Mouse (Mus musculus): ENCODE results near the gene Mr1. TPM values are rescaled to one million over a fixed set of nuclear protein-coding genes. Genes with fewer than 3 reads are reported as not detected.
A peak's percentile ranks its signal among the peaks of the same experiment; 100 is the strongest.

Gene Mr1
- polyA plus RNA-seq, 1 experiment from 2014 or later: 1.1 TPM

- Histone ChIP-seq H3K4me3 (replicated peaks; ENCODE audit: low read depth, low read length) (no peak overlapping the region), H3K27me3 (ENCODE audit: control insufficient read depth, insufficient read depth, low read length) (no peaks in the 10 kb centered on the region), H3K4me2 (ENCODE audit: low read length) (no peak overlapping the region), H3K36me3 (ENCODE audit: control insufficient read depth, insufficient read depth, low read length) (no peaks in the 10 kb centered on the region), H3K9ac (replicated peaks; ENCODE audit: low read length) (no peak overlapping the region), H3K9me3 (ENCODE audit: control insufficient read depth, low read length) (no peaks in the 10 kb centered on the region), H3K4me1 (ENCODE audit: control insufficient read depth, insufficient read depth, low read length) (no peaks in the 10 kb centered on the region), H3K27ac (replicated peaks; ENCODE audit: low read depth, low read length) (no peak overlapping the region)
- 91% methylated on average over 1 of the region's 1 CpGs for WGBS
- DNase-seq (no peak), ATAC-seq (ENCODE audit: low FRiP score, low TSS enrichment) (no peak)
These were observed 26.9 kb downstream of the Mr1 start for GRCm38 (mm10) chr1:155119719-155120118.

DNA sequence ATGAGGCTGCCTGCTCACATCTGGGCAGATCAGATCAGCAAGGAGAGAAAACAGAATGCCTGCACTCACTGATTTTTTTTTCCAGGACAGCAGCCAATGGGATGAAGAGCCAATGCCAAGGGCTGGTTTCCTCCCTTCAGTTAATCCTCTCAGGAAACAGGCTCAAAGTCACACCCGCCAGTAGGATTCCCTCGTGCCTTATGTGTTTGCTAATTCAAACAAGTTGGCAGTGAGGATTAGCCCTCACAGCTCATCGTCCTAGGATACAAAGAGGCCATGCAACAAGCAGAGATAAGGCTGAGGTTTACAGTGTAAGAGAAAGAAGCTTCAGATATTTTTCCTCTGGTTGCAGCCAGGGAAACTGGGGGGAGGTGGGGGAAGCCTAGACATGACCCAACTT is 32.7 kb downstream of the Mr1 start:
- Histone ChIP-seq H3K36me3 (ENCODE audit: control insufficient read depth, insufficient read depth, low read length) (no peaks in the 10 kb centered on the region), H3K27ac (replicated peaks; ENCODE audit: low read depth, low read length) (no peak overlapping the region), H3K9me3 (ENCODE audit: control insufficient read depth, low read length) (no peaks in the 10 kb centered on the region), H3K4me3 (replicated peaks; ENCODE audit: low read depth, low read length) (no peak overlapping the region), H3K4me1 (ENCODE audit: control insufficient read depth, insufficient read depth, low read length) (peaks cover 31% of the 10 kb centered on the region), H3K4me2 (ENCODE audit: low read length) (no peak overlapping the region), H3K27me3 (ENCODE audit: control insufficient read depth, insufficient read depth, low read length) (no peaks in the 10 kb centered on the region), H3K9ac (replicated peaks; ENCODE audit: low read length) (no peak overlapping the region)
- ATAC-seq (ENCODE audit: low FRiP score, low TSS enrichment): no peak
- 10% methylated on average over 3 of the region's 3 CpGs for WGBS
- DNase-seq: peak; percentile 60

DNA sequence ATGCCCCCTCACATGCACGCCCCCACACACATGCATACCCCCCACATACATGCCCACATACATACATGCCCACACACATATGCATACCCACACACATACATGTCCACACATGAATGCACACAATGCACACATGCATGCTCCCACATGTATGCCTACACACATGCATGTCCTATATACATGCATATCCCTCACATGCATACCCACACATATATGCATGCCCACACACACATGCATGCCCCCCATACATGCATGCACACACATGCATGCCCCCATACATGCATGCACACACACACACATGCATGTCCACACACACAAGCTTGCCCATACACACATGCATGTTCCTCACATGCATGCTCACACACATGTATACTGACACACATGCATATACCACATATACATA is 33.7 kb downstream of the Mr1 start:
- WGBS: 96% methylated on average over 1 of the region's 1 CpGs
- H3K27ac ChIP-seq (replicated peaks; ENCODE audit: low read depth, low read length): no peak overlapping the region
- no peaks in the 10 kb centered on the region for H3K9me3 ChIP-seq (ENCODE audit: control insufficient read depth, low read length)
- H3K27me3 ChIP-seq (ENCODE audit: control insufficient read depth, insufficient read depth, low read length): no peaks in the 10 kb centered on the region
- H3K4me1 ChIP-seq (ENCODE audit: control insufficient read depth, insufficient read depth, low read length): peaks cover 36% of the 10 kb centered on the region
- DNase-seq (no peak), ATAC-seq (ENCODE audit: low FRiP score, low TSS enrichment) (no peak)
- no peaks in the 10 kb centered on the region for H3K36me3 ChIP-seq (ENCODE audit: control insufficient read depth, insufficient read depth, low read length)
- no peak overlapping the region for H3K4me3 ChIP-seq (replicated peaks; ENCODE audit: low read depth, low read length)
- no peak overlapping the region for H3K9ac ChIP-seq (replicated peaks; ENCODE audit: low read length)
- no peak overlapping the region for H3K4me2 ChIP-seq (ENCODE audit: low read length)

- H3K9ac ChIP-seq (replicated peaks; ENCODE audit: low read length): no peak overlapping the region
- no peaks in the 10 kb centered on the region for H3K36me3 ChIP-seq (ENCODE audit: control insufficient read depth, insufficient read depth, low read length)
- H3K27me3 ChIP-seq (ENCODE audit: control insufficient read depth, insufficient read depth, low read length): no peaks in the 10 kb centered on the region
- H3K4me3 ChIP-seq (replicated peaks; ENCODE audit: low read depth, low read length): no peak overlapping the region
- H3K27ac ChIP-seq (replicated peaks; ENCODE audit: low read depth, low read length): no peak overlapping the region
- ATAC-seq (ENCODE audit: low FRiP score, low TSS enrichment): no peak
- no peaks in the 10 kb centered on the region for H3K9me3 ChIP-seq (ENCODE audit: control insufficient read depth, low read length)
- 34% methylated on average over 4 of the region's 4 CpGs for WGBS
- H3K4me1 ChIP-seq (ENCODE audit: control insufficient read depth, insufficient read depth, low read length): peaks cover 36% of the 10 kb centered on the region
- no peak for DNase-seq
- no peak overlapping the region for H3K4me2 ChIP-seq (ENCODE audit: low read length)
These were observed 34.5 kb downstream of the Mr1 start for GRCm38 (mm10) chr1:155112118-155112517.

DNA sequence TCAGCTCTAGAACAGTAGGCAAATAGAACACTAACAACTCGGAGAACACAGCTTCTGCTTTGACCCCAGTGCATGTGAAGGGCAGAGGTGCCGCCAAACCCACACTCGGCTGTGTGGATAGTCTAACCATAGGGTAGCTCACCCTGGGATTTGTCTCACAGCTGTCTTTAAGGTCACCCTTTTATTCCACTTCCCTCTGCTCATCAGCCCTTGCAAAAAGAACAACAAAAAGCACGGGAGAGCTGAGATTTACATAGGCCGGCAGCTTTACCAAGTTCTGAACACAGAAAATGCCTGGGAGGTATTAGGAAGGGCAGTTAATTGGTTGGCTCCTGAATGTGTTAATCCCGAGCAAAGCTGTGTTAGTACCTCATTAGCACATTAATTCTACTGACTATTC is 35.1 kb downstream of the Mr1 start:
- no peaks in the 10 kb centered on the region for H3K27me3 ChIP-seq (ENCODE audit: control insufficient read depth, insufficient read depth, low read length)
- H3K9ac ChIP-seq (replicated peaks; ENCODE audit: low read length): no peak overlapping the region
- peaks cover 36% of the 10 kb centered on the region for H3K4me1 ChIP-seq (ENCODE audit: control insufficient read depth, insufficient read depth, low read length)
- no peak overlapping the region for H3K4me3 ChIP-seq (replicated peaks; ENCODE audit: low read depth, low read length)
- ATAC-seq (ENCODE audit: low FRiP score, low TSS enrichment): no peak
- H3K27ac ChIP-seq (replicated peaks; ENCODE audit: low read depth, low read length): peak overlapping the region; percentile 61; the same call in 1 of the 2 replicates
- H3K9me3 ChIP-seq (ENCODE audit: control insufficient read depth, low read length): no peaks in the 10 kb centered on the region
- H3K4me2 ChIP-seq (ENCODE audit: low read length): no peak overlapping the region
- 6% methylated on average over 6 of the region's 6 CpGs for WGBS
- no peaks in the 10 kb centered on the region for H3K36me3 ChIP-seq (ENCODE audit: control insufficient read depth, insufficient read depth, low read length)
- peak; percentile 63 for DNase-seq

GRCm38 (mm10) chr1:155109387-155110350 is 36.9 kb downstream of the Mr1 start:
- Histone ChIP-seq H3K27ac (replicated peaks; ENCODE audit: low read depth, low read length) (peak overlapping the region; percentile 72), H3K4me1 (ENCODE audit: control insufficient read depth, insufficient read depth, low read length) (peaks cover 36% of the 10 kb centered on the region), H3K4me2 (ENCODE audit: low read length) (peak overlapping the region; percentile 18), H3K27me3 (ENCODE audit: control insufficient read depth, insufficient read depth, low read length) (no peaks in the 10 kb centered on the region), H3K9ac (replicated peaks; ENCODE audit: low read length) (peak overlapping the region; percentile 10; the same call in 1 of the 2 replicates), H3K4me3 (replicated peaks; ENCODE audit: low read depth, low read length) (no peak overlapping the region), H3K9me3 (ENCODE audit: control insufficient read depth, low read length) (no peaks in the 10 kb centered on the region), H3K36me3 (ENCODE audit: control insufficient read depth, insufficient read depth, low read length) (no peaks in the 10 kb centered on the region)
- DNase-seq (peak; percentile 59), ATAC-seq (ENCODE audit: low FRiP score, low TSS enrichment) (no peak)
- 20% methylated on average over 18 of the region's 18 CpGs for WGBS

- Histone ChIP-seq H3K27ac (replicated peaks; ENCODE audit: low read depth, low read length) (no peak overlapping the region), H3K9ac (replicated peaks; ENCODE audit: low read length) (no peak overlapping the region), H3K36me3 (ENCODE audit: control insufficient read depth, insufficient read depth, low read length) (no peaks in the 10 kb centered on the region), H3K4me1 (ENCODE audit: control insufficient read depth, insufficient read depth, low read length) (peaks cover 36% of the 10 kb centered on the region), H3K4me3 (replicated peaks; ENCODE audit: low read depth, low read length) (no peak overlapping the region), H3K4me2 (ENCODE audit: low read length) (no peak overlapping the region), H3K27me3 (ENCODE audit: control insufficient read depth, insufficient read depth, low read length) (no peaks in the 10 kb centered on the region), H3K9me3 (ENCODE audit: control insufficient read depth, low read length) (no peaks in the 10 kb centered on the region)
- 39% methylated on average over 4 of the region's 4 CpGs for WGBS
- ATAC-seq (ENCODE audit: low FRiP score, low TSS enrichment): no peak
- no peak for DNase-seq
These were observed 38.2 kb downstream of the Mr1 start for GRCm38 (mm10) chr1:155108412-155108811.

- Histone ChIP-seq H3K4me2 (ENCODE audit: low read length) (no peak overlapping the region), H3K36me3 (ENCODE audit: control insufficient read depth, insufficient read depth, low read length) (no peaks in the 10 kb centered on the region), H3K4me3 (replicated peaks; ENCODE audit: low read depth, low read length) (no peak overlapping the region), H3K27ac (replicated peaks; ENCODE audit: low read depth, low read length) (no peak overlapping the region), H3K9me3 (ENCODE audit: control insufficient read depth, low read length) (no peaks in the 10 kb centered on the region), H3K27me3 (ENCODE audit: control insufficient read depth, insufficient read depth, low read length) (no peaks in the 10 kb centered on the region), H3K4me1 (ENCODE audit: control insufficient read depth, insufficient read depth, low read length) (peaks cover 36% of the 10 kb centered on the region), H3K9ac (replicated peaks; ENCODE audit: low read length) (no peak overlapping the region)
- 56% methylated on average over 5 of the region's 5 CpGs for WGBS
- ATAC-seq (ENCODE audit: low FRiP score, low TSS enrichment) (no peak), DNase-seq (no peak)
These were observed 38.8 kb downstream of the Mr1 start for GRCm38 (mm10) chr1:155107843-155108242.

DNA sequence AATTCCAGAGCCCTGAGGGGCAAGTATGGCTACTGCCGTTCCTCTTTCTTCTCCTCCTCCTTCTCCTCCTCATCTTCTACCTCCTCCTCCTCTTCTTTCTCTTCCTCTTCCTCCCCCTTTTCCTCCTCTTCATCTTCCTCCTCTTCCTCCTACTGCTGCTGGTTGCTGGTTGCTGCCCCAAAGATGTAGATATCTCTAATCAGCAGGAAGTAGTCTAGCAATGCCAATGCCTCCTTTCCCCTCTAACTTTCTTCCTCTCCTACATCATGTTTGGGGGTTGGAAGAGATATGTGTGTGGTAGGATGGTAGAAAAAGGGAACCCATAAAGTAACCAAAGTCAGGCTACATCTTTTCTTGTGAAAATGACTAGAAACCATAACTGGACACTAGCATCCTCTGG is 40.3 kb downstream of the Mr1 start:
- Histone ChIP-seq H3K9me3 (ENCODE audit: control insufficient read depth, low read length) (no peaks in the 10 kb centered on the region), H3K9ac (replicated peaks; ENCODE audit: low read length) (no peak overlapping the region), H3K36me3 (ENCODE audit: control insufficient read depth, insufficient read depth, low read length) (no peaks in the 10 kb centered on the region), H3K4me1 (ENCODE audit: control insufficient read depth, insufficient read depth, low read length) (peaks cover 26% of the 10 kb centered on the region), H3K27ac (replicated peaks; ENCODE audit: low read depth, low read length) (no peak overlapping the region), H3K4me2 (ENCODE audit: low read length) (no peak overlapping the region), H3K4me3 (replicated peaks; ENCODE audit: low read depth, low read length) (no peak overlapping the region), H3K27me3 (ENCODE audit: control insufficient read depth, insufficient read depth, low read length) (no peaks in the 10 kb centered on the region)
- ATAC-seq (ENCODE audit: low FRiP score, low TSS enrichment) (no peak), DNase-seq (no peak)
- WGBS: 93% methylated on average over 1 of the region's 1 CpGs

All from midbrain, embryonic 14.5 days (tissue).